Mouse (Mus musculus) left cerebral cortex, adult 9 months (tissue): Measurements from ENCODE around the gene Mn1.

ENCODE experiments used
- DNase-seq, 2 experiments: peaks; one replicate each; pipeline ENCODE4 v3.0.0; 2022; ENCODE audit warnings: low spot score in 2 of 2

Mn1 gene

GRCm38 (mm10) chr5:111409412-111410044 lies 7.6 kb upstream of the Mn1 start:
- DNase-seq, result no peak

GRCm38 (mm10) chr5:111410665-111411064 lies 6.5 kb upstream of the Mn1 start:
- DNase-seq, result no peak

- peak in 1 of 2 experiments; percentile 85 for DNase-seq
Measured at GRCm38 (mm10) chr5:111414192-111414591, 3.0 kb upstream of the Mn1 start.

- no peak for DNase-seq
Measured at GRCm38 (mm10) chr5:111414770-111415249, 2.4 kb upstream of the Mn1 start.

- DNase-seq, result no peak
Measured at GRCm38 (mm10) chr5:111415575-111415974, 1.6 kb upstream of the Mn1 start.

- no peak for DNase-seq
Measured at GRCm38 (mm10) chr5:111416048-111416447, 1.1 kb upstream of the Mn1 start.

- no peak for DNase-seq
Measured at GRCm38 (mm10) chr5:111417378-111418131, 393 bp downstream of the Mn1 start.

- no peak for DNase-seq
Measured at GRCm38 (mm10) chr5:111418202-111419120, 1.3 kb downstream of the Mn1 start.

GRCm38 (mm10) chr5:111419121-111419881 lies 2.1 kb downstream of the Mn1 start:
- DNase-seq, result no peak

GRCm38 (mm10) chr5:111420011-111420691 lies 3.0 kb downstream of the Mn1 start:
- no peak for DNase-seq

- DNase-seq, result no peak
Measured at GRCm38 (mm10) chr5:111420896-111421295, 3.7 kb downstream of the Mn1 start.

GRCm38 (mm10) chr5:111421424-111421823 lies 4.3 kb downstream of the Mn1 start:
- no peak for DNase-seq

- DNase-seq, result no peak
Measured at GRCm38 (mm10) chr5:111422058-111422800, 5.1 kb downstream of the Mn1 start.

- no peak for DNase-seq
Measured at GRCm38 (mm10) chr5:111423011-111423410, 5.8 kb downstream of the Mn1 start.

- DNase-seq, result no peak
Measured at GRCm38 (mm10) chr5:111423616-111424015, 6.5 kb downstream of the Mn1 start.

- DNase-seq, result no peak
Measured at GRCm38 (mm10) chr5:111425813-111426212, 8.7 kb downstream of the Mn1 start.

- no peak for DNase-seq
Measured at GRCm38 (mm10) chr5:111426249-111426648, 9.1 kb downstream of the Mn1 start.

- DNase-seq, result no peak
Measured at GRCm38 (mm10) chr5:111428882-111429281, 11.7 kb downstream of the Mn1 start.

- no peak for DNase-seq
Measured at GRCm38 (mm10) chr5:111429726-111430125, 12.6 kb downstream of the Mn1 start.
